Mouse (Mus musculus): Measurements from ENCODE around the gene Tfap2a. TPM values are rescaled to one million over a fixed set of nuclear protein-coding genes. Genes with fewer than 3 reads are reported as not detected.

Tfap2a gene
- polyA plus RNA-seq, 1 experiment from 2014 or later, result not detected

DNA sequence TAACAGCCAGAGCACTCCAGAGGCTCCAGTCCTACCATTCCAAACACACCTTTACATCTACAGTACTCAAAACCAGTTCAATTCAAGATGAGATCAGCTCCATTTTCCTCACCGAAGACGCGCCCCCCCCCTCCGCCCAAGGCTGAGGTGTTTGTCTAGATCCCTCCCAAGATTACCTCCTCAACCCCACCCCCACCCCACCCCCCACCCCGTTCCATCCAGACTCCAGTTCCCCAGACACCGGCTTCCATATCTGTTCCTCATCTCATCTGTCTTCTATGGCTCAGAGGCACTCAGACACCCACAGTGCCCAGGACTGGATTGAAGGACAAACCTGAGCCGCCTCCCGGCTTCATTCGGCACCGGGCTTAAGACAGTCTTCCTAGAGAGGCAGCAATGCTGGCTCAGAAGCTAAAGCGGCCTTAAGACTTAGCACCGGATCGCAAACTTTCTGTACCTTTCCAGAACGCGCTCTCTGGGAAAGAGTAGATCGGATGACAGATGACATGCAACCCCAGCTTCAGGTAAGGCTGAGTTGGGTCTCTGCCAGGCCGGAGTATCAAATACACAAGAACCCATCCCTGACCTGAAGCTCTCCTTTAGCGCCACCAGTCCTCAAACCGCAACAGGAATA is 2.7 kb upstream of the Tfap2a start:
- WGBS (ENCODE audit: insufficient replicate concordance), result 3% methylated on average over 19 of the region's 19 CpGs

GRCm38 (mm10) chr13:40739901-40740300 is 1.7 kb upstream of the Tfap2a start:
- DNase-seq (no peak), ATAC-seq (no peak)
- Histone ChIP-seq H3K9ac (replicated peaks) (no peak overlapping the region), H3K27me3 (ENCODE audit: insufficient read depth, low read length) (peaks cover 98% of the 10 kb centered on the region), H3K36me3 (replicated peaks; ENCODE audit: insufficient read depth, low read length) (no peaks in the 10 kb centered on the region), H3K27ac (ENCODE audit: low read depth) (no peak overlapping the region), H3K4me3 (ENCODE audit: low read depth, low read length) (no peak overlapping the region), H3K4me1 (ENCODE audit: insufficient read depth) (0 out of 2 replicates have a peak, but pooled peaks cover 3% of the 10 kb centered on the region), H3K9me3 (ENCODE audit: low read length) (no peaks in the 10 kb centered on the region), H3K4me2 (ENCODE audit: low read depth, low read length) (no peak overlapping the region)
- WGBS (ENCODE audit: insufficient replicate concordance), result 4% methylated on average over 10 of the region's 10 CpGs
- TF ChIP-seq CTCF (IDR thresholded peaks at IDR 0.05; ENCODE audit: low read depth) (no peak), EP300 (IDR thresholded peaks at IDR 0.05; ENCODE audit: low read depth) (no peak)

More for the DNA sequence above, 2.7 kb upstream of the Tfap2a start:
- Histone ChIP-seq H3K4me2 (ENCODE audit: low read depth, low read length) (no peak overlapping the region), H3K9ac (replicated peaks) (no peak overlapping the region), H3K4me3 (ENCODE audit: low read depth, low read length) (no peak overlapping the region), H3K9me3 (ENCODE audit: low read length) (no peaks in the 10 kb centered on the region), H3K27me3 (ENCODE audit: insufficient read depth, low read length) (peaks cover 97% of the 10 kb centered on the region), H3K36me3 (replicated peaks; ENCODE audit: insufficient read depth, low read length) (no peaks in the 10 kb centered on the region), H3K27ac (ENCODE audit: low read depth) (no peak overlapping the region), H3K4me1 (ENCODE audit: insufficient read depth) (no peaks in the 10 kb centered on the region)
- TF ChIP-seq EP300 (IDR thresholded peaks at IDR 0.05; ENCODE audit: low read depth) (no peak), CTCF (IDR thresholded peaks at IDR 0.05; ENCODE audit: low read depth) (no peak)
- ATAC-seq (no peak), DNase-seq (no peak)

DNA sequence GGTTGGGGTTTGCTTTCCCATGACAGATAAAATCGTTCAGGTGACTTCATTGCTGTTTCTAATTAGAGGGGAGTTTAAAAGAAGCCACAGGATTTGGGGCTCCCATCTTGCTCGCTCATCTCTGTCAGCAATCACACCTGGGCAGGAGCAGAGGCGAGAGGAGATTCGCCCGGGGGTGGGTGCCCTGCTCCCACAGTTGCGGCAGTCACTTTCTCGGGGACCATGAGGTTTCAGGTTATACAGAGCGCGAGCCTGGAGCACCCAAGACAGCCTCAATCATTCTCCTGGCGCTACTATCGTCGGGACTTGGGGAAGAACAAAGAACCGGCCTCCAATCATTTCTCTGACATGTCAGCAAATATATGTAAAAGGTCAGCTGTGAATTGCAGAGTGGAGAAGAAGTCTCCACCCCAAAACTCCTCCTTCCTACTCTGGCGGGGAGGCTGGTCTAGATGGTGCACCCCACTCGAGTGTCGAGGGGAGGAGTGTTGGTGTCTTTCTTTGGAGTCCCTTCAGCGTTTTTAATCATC is 1.0 kb upstream of the Tfap2a start:
- Histone ChIP-seq H3K4me2 (ENCODE audit: low read depth, low read length) (no peak overlapping the region), H3K27me3 (ENCODE audit: insufficient read depth, low read length) (peaks cover 98% of the 10 kb centered on the region), H3K9me3 (ENCODE audit: low read length) (no peaks in the 10 kb centered on the region), H3K4me3 (ENCODE audit: low read depth, low read length) (no peak overlapping the region), H3K27ac (ENCODE audit: low read depth) (no peak overlapping the region), H3K9ac (replicated peaks) (no peak overlapping the region), H3K4me1 (ENCODE audit: insufficient read depth) (0 out of 2 replicates have a peak, but pooled peaks cover 3% of the 10 kb centered on the region), H3K36me3 (replicated peaks; ENCODE audit: insufficient read depth, low read length) (no peaks in the 10 kb centered on the region)
- ATAC-seq (no peak), DNase-seq (no peak)
- WGBS (ENCODE audit: insufficient replicate concordance), result 2% methylated on average over 17 of the region's 17 CpGs
- TF ChIP-seq CTCF (IDR thresholded peaks at IDR 0.05; ENCODE audit: low read depth), result no peak
- no peak for TF ChIP-seq EP300 (IDR thresholded peaks at IDR 0.05; ENCODE audit: low read depth)

DNA sequence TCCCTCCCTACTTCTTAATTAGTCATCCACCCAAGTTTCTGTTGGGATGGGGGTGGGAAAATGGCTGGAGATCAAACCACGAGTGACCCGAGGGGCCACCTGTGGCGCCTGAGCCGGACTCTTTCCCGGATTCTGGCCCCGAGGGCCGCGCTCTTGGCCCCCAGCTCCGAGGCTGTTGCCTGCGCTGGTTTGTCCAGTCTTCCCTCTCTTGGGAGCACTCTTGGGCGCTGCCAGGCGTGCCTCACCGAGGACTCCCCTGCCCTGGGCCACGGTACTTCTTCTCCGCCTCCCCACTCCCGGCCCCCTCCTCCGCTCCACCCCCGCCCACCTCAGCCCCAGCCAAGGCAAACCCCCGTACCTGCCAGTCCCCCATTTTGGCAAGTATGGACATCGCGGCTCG is 415 bp downstream of the Tfap2a start:
- TF ChIP-seq CTCF (IDR thresholded peaks at IDR 0.05; ENCODE audit: low read depth) (no peak), EP300 (IDR thresholded peaks at IDR 0.05; ENCODE audit: low read depth) (no peak)
- H3K9ac ChIP-seq (replicated peaks), result no peak overlapping the region
- WGBS (ENCODE audit: insufficient replicate concordance), result 3% methylated on average over 20 of the region's 22 CpGs
- H3K36me3 ChIP-seq (replicated peaks; ENCODE audit: insufficient read depth, low read length), result no peaks in the 10 kb centered on the region
- no peaks in the 10 kb centered on the region for H3K9me3 ChIP-seq (ENCODE audit: low read length)
- H3K4me1 ChIP-seq (ENCODE audit: insufficient read depth), result peaks cover 7% of the 10 kb centered on the region; the same call in 1 of the 2 replicates
- DNase-seq (no peak), ATAC-seq (no peak)
- H3K27me3 ChIP-seq (ENCODE audit: insufficient read depth, low read length), result peaks cover 100% of the 10 kb centered on the region
- no peak overlapping the region for H3K27ac ChIP-seq (ENCODE audit: low read depth)
- no peak overlapping the region for H3K4me2 ChIP-seq (ENCODE audit: low read depth, low read length)
- no peak overlapping the region for H3K4me3 ChIP-seq (ENCODE audit: low read depth, low read length)

DNA sequence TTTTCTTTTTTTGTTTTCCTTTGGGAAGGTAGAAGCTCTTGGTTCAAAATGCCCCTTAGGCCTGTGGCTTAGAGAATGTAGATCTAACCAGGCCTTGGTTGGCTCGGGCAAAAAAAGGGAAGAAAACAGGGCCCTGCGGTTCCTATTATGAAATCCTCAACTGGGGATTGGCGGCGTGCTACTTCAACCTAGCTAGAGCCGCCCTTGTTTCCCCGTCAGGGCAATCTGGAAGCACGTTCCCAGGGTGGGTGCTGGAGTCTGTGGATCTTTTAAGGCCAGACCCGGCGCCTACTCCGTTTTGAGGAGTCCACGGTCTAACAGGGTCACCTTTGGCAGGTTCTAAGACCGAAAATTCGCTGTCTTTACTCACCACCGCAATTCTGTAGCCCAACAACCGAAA is 1.1 kb downstream of the Tfap2a start:
- Histone ChIP-seq H3K4me1 (ENCODE audit: insufficient read depth) (peaks cover 8% of the 10 kb centered on the region; the same call in 1 of the 2 replicates), H3K9me3 (ENCODE audit: low read length) (no peaks in the 10 kb centered on the region), H3K36me3 (replicated peaks; ENCODE audit: insufficient read depth, low read length) (no peaks in the 10 kb centered on the region), H3K4me2 (ENCODE audit: low read depth, low read length) (no peak overlapping the region), H3K4me3 (ENCODE audit: low read depth, low read length) (no peak overlapping the region), H3K27me3 (ENCODE audit: insufficient read depth, low read length) (peaks cover 100% of the 10 kb centered on the region), H3K27ac (ENCODE audit: low read depth) (no peak overlapping the region), H3K9ac (replicated peaks) (no peak overlapping the region)
- no peak for DNase-seq
- 2% methylated on average over 15 of the region's 15 CpGs for WGBS (ENCODE audit: insufficient replicate concordance)
- ATAC-seq, result no peak
- no peak for TF ChIP-seq EP300 (IDR thresholded peaks at IDR 0.05; ENCODE audit: low read depth)
- TF ChIP-seq CTCF (IDR thresholded peaks at IDR 0.05; ENCODE audit: low read depth), result no peak

- H3K27me3 ChIP-seq (ENCODE audit: insufficient read depth, low read length), result peaks cover 100% of the 10 kb centered on the region
- H3K36me3 ChIP-seq (replicated peaks; ENCODE audit: insufficient read depth, low read length), result no peaks in the 10 kb centered on the region
- H3K9me3 ChIP-seq (ENCODE audit: low read length), result no peaks in the 10 kb centered on the region
- TF ChIP-seq CTCF (IDR thresholded peaks at IDR 0.05; ENCODE audit: low read depth) (no peak), EP300 (IDR thresholded peaks at IDR 0.05; ENCODE audit: low read depth) (no peak)
- WGBS (ENCODE audit: insufficient replicate concordance), result 27% methylated on average over 19 of the region's 19 CpGs
- no peak overlapping the region for H3K27ac ChIP-seq (ENCODE audit: low read depth)
- no peak overlapping the region; the same call in 1 of the 2 replicates for H3K9ac ChIP-seq (replicated peaks)
- no peak for ATAC-seq
- no peak for DNase-seq
- H3K4me2 ChIP-seq (ENCODE audit: low read depth, low read length), result peak overlapping the region; percentile 56; the same call in 1 of the 2 replicates
- peak overlapping the region; percentile 36; the same call in 1 of the 2 replicates for H3K4me3 ChIP-seq (ENCODE audit: low read depth, low read length)
- H3K4me1 ChIP-seq (ENCODE audit: insufficient read depth), result peaks cover 10% of the 10 kb centered on the region
Observed at GRCm38 (mm10) chr13:40736107-40736780, 1.9 kb downstream of the Tfap2a start.

All from liver, postnatal 0 days (tissue).